Mouse (Mus musculus): ENCODE measurements around the gene Sptan1.

GRCm38 (mm10) chr2:30066046-30066901, 100.9 kb downstream of the Sptan1 start:
- no peak for TF ChIP-seq EP300 (IDR thresholded peaks at IDR 0.05)
- TF ChIP-seq CTCF (IDR thresholded peaks at IDR 0.05) = no peak

Measured in lung, postnatal 0 days (tissue).